Mouse (Mus musculus) forebrain, embryonic 10.5 days (tissue): ENCODE results near the gene Ehd1. TPM values are rescaled to one million over a fixed set of nuclear protein-coding genes. Genes with fewer than 3 reads are reported as not detected.

Source experiments
- DNase-seq: peaks from one replicate; pipeline ENCODE4 v3.0.0-alpha.2; 2017; ENCODE audit warnings: low spot score; ENCODE audit errors: extremely low spot score
- H3K27ac ChIP-seq: fragments of 300-500 bp; sonication (generic); 2 replicates; pipeline ENCODE4 v1.5.1; 2016; ENCODE audit warnings: mild to moderate bottlenecking
- H3K27me3 ChIP-seq: fragments of 300-500 bp; sonication (generic); 2 replicates; pipeline ENCODE4 v1.6.1; 2016; ENCODE audit warnings: mild to moderate bottlenecking; ENCODE audit not compliant: poor library complexity, severe bottlenecking
- H3K36me3 ChIP-seq: fragments of 300-500 bp; sonication (generic); replicated peaks from 2 replicates; pipeline ENCODE4 v1.6.1; 2016; ENCODE audit warnings: mild to moderate bottlenecking, moderate library complexity
- H3K4me1 ChIP-seq: fragments of 300-500 bp; sonication (generic); 2 replicates; pipeline ENCODE4 v1.6.1; 2016
- H3K4me3 ChIP-seq: fragments of 300-500 bp; sonication (generic); 2 replicates; pipeline ENCODE4 v1.5.1; 2016; ENCODE audit warnings: mild to moderate bottlenecking, moderate library complexity
- H3K9me3 ChIP-seq: fragments of 300-500 bp; sonication (generic); 2 replicates; pipeline ENCODE4 v1.6.1; 2016; ENCODE audit warnings: mild to moderate bottlenecking, moderate library complexity
- WGBS: fragments of 180-500 bp; shearing (Covaris S2); methylation state at CpG from one replicate; pipeline ENCODE4 v1.1.7; 2016; 5-methylcytosine and 5-hydroxymethylcytosine counted together
- polyA plus RNA-seq: library from polyadenylated mRNA; unstranded; fragments of >200 nt; fragmentation: Nextera tagmentation; extraction: Ambion mirVana; gene quantifications from 2 replicates; pipeline ENCODE4 v1.2.1, GENCODE M21; 2016

Ehd1 gene
- polyA plus RNA-seq, 1 experiment from 2014 or later = 82.1 TPM

GRCm38 (mm10) chr19:6264200-6264599, 12.3 kb upstream of the Ehd1 start:
- DNase-seq = no peak
- no peak overlapping the region for H3K27ac ChIP-seq
- H3K4me3 ChIP-seq = no peak overlapping the region
- H3K36me3 ChIP-seq = peaks cover 30% of the 10 kb centered on the region
- no peaks in the 10 kb centered on the region for H3K27me3 ChIP-seq
- WGBS = 81% methylated on average over 9 of the region's 9 CpGs
- 0 out of 2 replicates have a peak, but pooled peaks cover 4% of the 10 kb centered on the region for H3K4me1 ChIP-seq
- H3K9me3 ChIP-seq = peaks cover 5% of the 10 kb centered on the region; the same call in 1 of the 2 replicates

- Histone ChIP-seq H3K27ac (no peak overlapping the region), H3K36me3 (peaks cover 25% of the 10 kb centered on the region), H3K9me3 (peaks cover 5% of the 10 kb centered on the region; the same call in 1 of the 2 replicates), H3K4me3 (no peak overlapping the region), H3K27me3 (no peaks in the 10 kb centered on the region), H3K4me1 (0 out of 2 replicates have a peak, but pooled peaks cover 4% of the 10 kb centered on the region)
- 93% methylated on average over 8 of the region's 8 CpGs for WGBS
- DNase-seq = no peak
Measured at GRCm38 (mm10) chr19:6264945-6265344, 11.6 kb upstream of the Ehd1 start.

GRCm38 (mm10) chr19:6265727-6266182, 10.8 kb upstream of the Ehd1 start:
- Histone ChIP-seq H3K4me3 (no peak overlapping the region), H3K27ac (no peak overlapping the region), H3K36me3 (peaks cover 17% of the 10 kb centered on the region), H3K9me3 (peaks cover 4% of the 10 kb centered on the region; the same call in 1 of the 2 replicates), H3K4me1 (peaks cover 5% of the 10 kb centered on the region), H3K27me3 (no peaks in the 10 kb centered on the region)
- no peak for DNase-seq
- 69% methylated on average over 6 of the region's 6 CpGs for WGBS

GRCm38 (mm10) chr19:6267306-6268169, 9.0 kb upstream of the Ehd1 start:
- Histone ChIP-seq H3K4me1 (peaks cover 10% of the 10 kb centered on the region), H3K36me3 (no peaks in the 10 kb centered on the region), H3K4me3 (no peak overlapping the region), H3K27ac (no peak overlapping the region), H3K9me3 (no peaks in the 10 kb centered on the region), H3K27me3 (no peaks in the 10 kb centered on the region)
- 78% methylated on average over 11 of the region's 11 CpGs for WGBS
- no peak for DNase-seq

GRCm38 (mm10) chr19:6268170-6268528, 8.4 kb upstream of the Ehd1 start:
- no peaks in the 10 kb centered on the region for H3K27me3 ChIP-seq
- peak; percentile 85 for DNase-seq
- peaks cover 10% of the 10 kb centered on the region for H3K4me1 ChIP-seq
- H3K9me3 ChIP-seq = no peaks in the 10 kb centered on the region
- H3K27ac ChIP-seq = no peak overlapping the region
- 20% methylated on average over 8 of the region's 8 CpGs for WGBS
- no peak overlapping the region for H3K4me3 ChIP-seq
- no peaks in the 10 kb centered on the region for H3K36me3 ChIP-seq

- 85% methylated on average over 7 of the region's 7 CpGs for WGBS
Measured at GRCm38 (mm10) chr19:6268670-6269132, 7.8 kb upstream of the Ehd1 start.

GRCm38 (mm10) chr19:6269798-6270475, 6.6 kb upstream of the Ehd1 start:
- no peak for DNase-seq
- Histone ChIP-seq H3K4me3 (no peak overlapping the region), H3K27me3 (no peaks in the 10 kb centered on the region), H3K4me1 (peaks cover 15% of the 10 kb centered on the region), H3K36me3 (no peaks in the 10 kb centered on the region), H3K9me3 (no peaks in the 10 kb centered on the region), H3K27ac (no peak overlapping the region)
- 89% methylated on average over 8 of the region's 8 CpGs for WGBS

More at GRCm38 (mm10) chr19:6268670-6269132, 7.8 kb upstream of the Ehd1 start:
- H3K27ac ChIP-seq = no peak overlapping the region
- H3K9me3 ChIP-seq = no peaks in the 10 kb centered on the region
- no peaks in the 10 kb centered on the region for H3K27me3 ChIP-seq
- no peaks in the 10 kb centered on the region for H3K36me3 ChIP-seq
- DNase-seq = no peak
- H3K4me1 ChIP-seq = peaks cover 10% of the 10 kb centered on the region
- no peak overlapping the region for H3K4me3 ChIP-seq

- Histone ChIP-seq H3K27me3 (no peaks in the 10 kb centered on the region), H3K9me3 (no peaks in the 10 kb centered on the region)
Measured at GRCm38 (mm10) chr19:6270661-6271060, 5.9 kb upstream of the Ehd1 start.

GRCm38 (mm10) chr19:6271206-6271605, 5.3 kb upstream of the Ehd1 start:
- Histone ChIP-seq H3K27ac (0 out of 2 replicates have a peak overlapping the region, but pooled peaks have one; percentile 53), H3K4me3 (0 out of 2 replicates have a peak overlapping the region, but pooled peaks have one; percentile 2), H3K9me3 (no peaks in the 10 kb centered on the region), H3K4me1 (peaks cover 28% of the 10 kb centered on the region), H3K36me3 (no peaks in the 10 kb centered on the region), H3K27me3 (no peaks in the 10 kb centered on the region)
- no peak for DNase-seq
- 41% methylated on average over 8 of the region's 8 CpGs for WGBS

More at GRCm38 (mm10) chr19:6270661-6271060, 5.9 kb upstream of the Ehd1 start:
- DNase-seq = no peak
- H3K4me3 ChIP-seq = 0 out of 2 replicates have a peak overlapping the region, but pooled peaks have one; percentile 2
- H3K36me3 ChIP-seq = no peaks in the 10 kb centered on the region
- WGBS = 64% methylated on average over 9 of the region's 9 CpGs
- peaks cover 23% of the 10 kb centered on the region for H3K4me1 ChIP-seq
- 0 out of 2 replicates have a peak overlapping the region, but pooled peaks have one; percentile 53 for H3K27ac ChIP-seq

- Histone ChIP-seq H3K27ac (no peak overlapping the region), H3K4me1 (peaks cover 28% of the 10 kb centered on the region), H3K36me3 (no peaks in the 10 kb centered on the region), H3K9me3 (no peaks in the 10 kb centered on the region), H3K27me3 (no peaks in the 10 kb centered on the region), H3K4me3 (no peak overlapping the region)
- WGBS = 68% methylated on average over 7 of the region's 7 CpGs
- no peak for DNase-seq
Measured at GRCm38 (mm10) chr19:6272053-6272452, 4.5 kb upstream of the Ehd1 start.

- Histone ChIP-seq H3K4me1 (peaks cover 35% of the 10 kb centered on the region), H3K4me3 (no peak overlapping the region), H3K9me3 (no peaks in the 10 kb centered on the region), H3K27ac (no peak overlapping the region), H3K27me3 (no peaks in the 10 kb centered on the region), H3K36me3 (no peaks in the 10 kb centered on the region)
- no peak for DNase-seq
- 84% methylated on average over 4 of the region's 4 CpGs for WGBS
Measured at GRCm38 (mm10) chr19:6272738-6273137, 3.8 kb upstream of the Ehd1 start.

GRCm38 (mm10) chr19:6273592-6273991, 2.9 kb upstream of the Ehd1 start:
- no peak for DNase-seq
- Histone ChIP-seq H3K36me3 (peaks cover under 1% of the 10 kb centered on the region), H3K27ac (no peak overlapping the region), H3K9me3 (no peaks in the 10 kb centered on the region), H3K27me3 (no peaks in the 10 kb centered on the region), H3K4me1 (peaks cover 39% of the 10 kb centered on the region), H3K4me3 (no peak overlapping the region)
- 91% methylated on average over 4 of the region's 4 CpGs for WGBS
